Mouse (Mus musculus) myocyte (in vitro differentiated cells): ENCODE results near the gene Wdr46. TPM values are rescaled to one million over a fixed set of nuclear protein-coding genes. Genes with fewer than 3 reads are reported as not detected.

ENCODE experiments used
- H3K27me3 ChIP-seq: one replicate; pipeline ENCODE4 v1.6.1; 2011; ENCODE audit not compliant: control insufficient read depth, insufficient read depth, insufficient read length
- H3K36me3 ChIP-seq: one replicate; pipeline ENCODE4 v1.6.1; 2011; ENCODE audit not compliant: control insufficient read depth, insufficient read depth
- H3K4me2 ChIP-seq: one replicate; pipeline ENCODE4 v1.6.1; 2011; ENCODE audit warnings: low read depth, control low read depth
- H3K4me3 ChIP-seq: one replicate; pipeline ENCODE4 v1.5.1; 2011; ENCODE audit warnings: mild to moderate bottlenecking, control low read depth, moderate library complexity
- H3K79me2 ChIP-seq: one replicate; pipeline ENCODE4 v1.6.1; 2011; ENCODE audit not compliant: control insufficient read depth, insufficient read depth
- H3ac ChIP-seq: one replicate; pipeline ENCODE4 v1.6.1; 2011; ENCODE audit not compliant: control insufficient read depth, insufficient read length
- CEBPB ChIP-seq: IDR thresholded peaks from 2 replicates; pipeline ENCODE4 v1.6.1; 2011; ENCODE audit warnings: mild to moderate bottlenecking, moderate library complexity; ENCODE audit not compliant: poor library complexity, insufficient read depth, severe bottlenecking
- E2F4 ChIP-seq: IDR thresholded peaks from one replicate; pipeline ENCODE4 v1.6.1; 2011; ENCODE audit warnings: mild to moderate bottlenecking, control low read depth, moderate library complexity; ENCODE audit not compliant: insufficient read depth
- MAX ChIP-seq: IDR thresholded peaks from one replicate; pipeline ENCODE4 v1.6.1; 2011; ENCODE audit warnings: low read depth, mild to moderate bottlenecking, control low read depth
- MYOD1 ChIP-seq, 3 experiments: IDR thresholded peaks; one replicate each; pipeline ENCODE4 v1.6.1; 2011; ENCODE audit warnings: control low read depth in 2 of 3, low read depth in 2 of 3, mild to moderate bottlenecking in 2 of 3, moderate library complexity in 1 of 3; ENCODE audit not compliant: insufficient read length in 2 of 3, control insufficient read depth in 1 of 3
- MYOG ChIP-seq, 3 experiments: IDR thresholded peaks; one replicate each; pipeline ENCODE4 v1.6.1; 2011; ENCODE audit warnings: control low read depth in 2 of 3, low read depth in 2 of 3, mild to moderate bottlenecking in 2 of 3; ENCODE audit not compliant: insufficient read length in 2 of 3, control insufficient read depth in 1 of 3, insufficient read depth in 1 of 3
- POLR2A ChIP-seq: IDR thresholded peaks from one replicate; pipeline ENCODE4 v1.6.1; 2011; ENCODE audit warnings: low read depth, mild to moderate bottlenecking, control low read depth, moderate library complexity; ENCODE audit not compliant: insufficient read length
- POLR2AphosphoS2 ChIP-seq: IDR thresholded peaks from one replicate; pipeline ENCODE4 v1.6.1; 2011; ENCODE audit warnings: low read depth, control low read depth; ENCODE audit not compliant: insufficient read length
- REST ChIP-seq: IDR thresholded peaks from one replicate; pipeline ENCODE4 v1.6.1; 2011; ENCODE audit warnings: mild to moderate bottlenecking, control low read depth, moderate library complexity; ENCODE audit not compliant: insufficient read depth, insufficient read length
- SRF ChIP-seq: IDR thresholded peaks from one replicate; pipeline ENCODE4 v1.6.1; 2011; ENCODE audit warnings: low read depth; ENCODE audit not compliant: control insufficient read depth, insufficient read length
- TCF12 ChIP-seq: IDR thresholded peaks from one replicate; pipeline ENCODE4 v1.6.1; 2011; ENCODE audit warnings: mild to moderate bottlenecking, control low read depth; ENCODE audit not compliant: poor library complexity, insufficient read depth, severe bottlenecking
- TCF3 ChIP-seq: IDR thresholded peaks from one replicate; pipeline ENCODE4 v1.6.1; 2011; ENCODE audit warnings: low read depth, control low read depth; ENCODE audit not compliant: insufficient read length
- USF1 ChIP-seq: IDR thresholded peaks from one replicate; pipeline ENCODE4 v1.6.1; 2011; ENCODE audit warnings: low read depth, mild to moderate bottlenecking, control low read depth, moderate library complexity
- polyA plus RNA-seq: library from polyadenylated mRNA; unstranded; fragments of >200 nt; fragmentation: generic; extraction: Trizol; gene quantifications from one replicate; pipeline ENCODE4 v1.2.1, GENCODE M21; 2012; ENCODE audit warnings: missing spikeins

Gene Wdr46
- polyA plus RNA-seq, 1 experiment, result 25.9 TPM

DNA sequence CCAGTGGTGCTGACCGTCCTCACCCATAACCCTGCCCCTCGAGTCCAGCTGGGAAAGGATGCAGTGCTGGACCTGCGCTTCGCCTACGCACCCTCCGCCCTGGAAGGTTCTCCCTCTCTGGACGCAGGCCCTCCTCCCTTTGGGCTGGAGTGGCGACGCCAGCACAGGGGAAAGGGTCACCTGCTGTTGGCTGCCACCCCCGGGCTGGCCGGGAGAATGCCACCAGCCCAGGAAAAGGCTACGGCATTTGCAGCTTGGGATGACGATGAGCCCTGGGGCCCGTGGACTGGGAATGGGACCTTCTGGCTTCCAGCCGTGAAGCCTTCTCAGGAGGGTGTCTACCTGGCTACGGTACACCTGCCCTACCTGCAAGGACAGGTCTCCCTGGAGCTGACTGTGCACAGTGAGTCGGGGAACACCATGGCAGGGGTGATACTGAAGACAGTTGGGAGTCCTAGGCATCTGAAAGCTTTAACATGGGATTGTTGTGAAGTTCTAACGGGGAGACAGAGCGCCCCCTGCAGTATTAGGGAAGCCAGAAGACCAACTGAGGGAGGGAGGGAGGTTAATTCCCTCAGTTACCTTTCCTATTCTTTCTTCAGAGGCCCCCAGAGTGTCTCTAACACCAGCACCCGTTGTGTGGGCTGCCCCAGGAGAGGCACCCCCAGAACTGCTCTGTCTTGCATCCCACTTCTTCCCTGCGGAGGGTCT is 14.9 kb upstream of the Wdr46 start:
- Histone ChIP-seq H3K4me2 (no peak overlapping the region), H3K27me3 (no peaks in the 10 kb centered on the region), H3K4me3 (no peak overlapping the region), H3K36me3 (peaks cover 4% of the 10 kb centered on the region), H3ac (no peak overlapping the region), H3K79me2 (peaks cover 16% of the 10 kb centered on the region)
- no peak for TF ChIP-seq MYOD1 (IDR thresholded peaks at IDR 0.05; ENCODE audit: control insufficient read depth in 1 of 3, insufficient read length in 2 of 3, low read depth in 2 of 3)
- TF ChIP-seq REST, result no peak
- no peak for TF ChIP-seq SRF
- TF ChIP-seq POLR2AphosphoS2, result peak; percentile 3

- Histone ChIP-seq H3K36me3 (peaks cover 4% of the 10 kb centered on the region), H3K79me2 (peaks cover 16% of the 10 kb centered on the region), H3K4me2 (no peak overlapping the region), H3K4me3 (no peak overlapping the region), H3K27me3 (no peaks in the 10 kb centered on the region), H3ac (no peak overlapping the region)
- TF ChIP-seq MYOD1 (IDR thresholded peaks at IDR 0.05; ENCODE audit: control insufficient read depth in 1 of 3, insufficient read length in 2 of 3, low read depth in 2 of 3) (no peak), USF1 (no peak), TCF3 (no peak), SRF (no peak), MAX (no peak), CEBPB (no peak), POLR2A (no peak), MYOG (IDR thresholded peaks at IDR 0.05; ENCODE audit: control insufficient read depth in 1 of 3, insufficient read depth in 1 of 3, insufficient read length in 2 of 3, low read depth in 2 of 3) (no peak), REST (no peak), POLR2AphosphoS2 (no peak), E2F4 (no peak), TCF12 (no peak)
Observed at GRCm38 (mm10) chr17:33926207-33926932, 14.1 kb upstream of the Wdr46 start.

- peak overlapping the region; percentile 85 for H3K4me2 ChIP-seq
- H3ac ChIP-seq, result peak overlapping the region; percentile 26
- peak overlapping the region; percentile 82 for H3K4me3 ChIP-seq
- H3K27me3 ChIP-seq, result no peaks in the 10 kb centered on the region
- no peak for TF ChIP-seq TCF3
- no peak for TF ChIP-seq POLR2A
- no peak for TF ChIP-seq REST
- TF ChIP-seq POLR2AphosphoS2, result no peak
- no peak for TF ChIP-seq TCF12
- TF ChIP-seq E2F4, result no peak
- TF ChIP-seq MAX, result no peak
- no peak for TF ChIP-seq CEBPB
- no peak for TF ChIP-seq SRF
- no peaks in the 10 kb centered on the region for H3K36me3 ChIP-seq
- H3K79me2 ChIP-seq, result peaks cover 16% of the 10 kb centered on the region
Observed at GRCm38 (mm10) chr17:33928251-33928947, 12.1 kb upstream of the Wdr46 start.

DNA sequence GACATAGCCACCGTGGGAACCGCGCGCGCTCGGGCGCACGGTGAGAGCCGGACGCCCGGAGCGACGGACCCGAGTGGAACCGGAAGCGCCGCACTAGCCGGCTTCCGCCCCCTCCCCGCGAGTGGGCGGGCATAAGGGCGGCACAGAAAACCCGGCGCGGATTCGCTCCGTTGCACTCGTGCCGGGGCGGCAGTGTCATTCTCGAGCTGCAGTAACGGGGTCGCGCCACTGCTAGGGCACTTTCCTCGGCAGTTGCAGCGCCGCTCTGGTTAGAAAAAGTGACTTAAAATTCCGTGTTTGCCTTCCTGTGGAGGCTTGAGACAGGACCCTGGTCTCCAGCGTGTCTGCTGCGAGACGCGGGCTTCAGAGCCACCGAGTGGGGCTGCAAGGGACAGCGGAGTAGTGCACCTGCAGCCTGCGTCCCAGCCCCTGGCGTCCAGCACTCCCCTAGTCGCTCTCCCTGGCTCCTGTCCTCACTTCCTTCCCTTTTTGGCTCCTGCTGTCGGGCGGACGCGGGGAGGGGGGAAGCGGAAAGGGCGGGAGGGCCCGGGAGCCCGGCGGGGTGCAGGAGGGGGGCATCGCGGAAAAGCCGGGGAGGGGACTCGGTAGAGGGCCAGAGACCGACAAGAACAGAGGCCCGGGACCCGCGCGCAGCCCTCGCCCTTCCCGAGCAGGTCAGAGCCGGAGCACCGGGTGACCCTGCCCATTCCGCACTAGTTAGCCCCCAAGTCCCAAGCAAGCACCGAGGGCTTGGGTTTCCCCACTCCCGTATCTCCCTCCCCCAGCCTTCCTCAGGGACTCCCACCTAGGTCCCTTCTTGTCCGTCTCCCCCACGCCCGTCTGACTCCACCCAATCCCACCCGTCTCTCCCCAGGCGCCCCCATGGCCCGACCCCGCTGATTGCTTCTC is 10.8 kb upstream of the Wdr46 start, which contains the start of gene Rgl2:
TSS of gene Rgl2 (plus strand) at position 173 of the 909 bp plus-strand sequence.
- peak within 1 kb of the TSS; percentile 82 for H3K4me3 ChIP-seq
- peaks cover 16% of the 10 kb centered on the region for H3K79me2 ChIP-seq
- peak within 1 kb of the TSS; percentile 26 for H3ac ChIP-seq
- H3K27me3 ChIP-seq, result no peaks in the 10 kb centered on the region
- peak within 1 kb of the TSS; percentile 91 for H3K4me2 ChIP-seq
- TF ChIP-seq REST (no peak), TCF12 (no peak), POLR2A (peak; percentile 64), USF1 (no peak), MAX (no peak), MYOG (IDR thresholded peaks at IDR 0.05; ENCODE audit: control insufficient read depth in 1 of 3, insufficient read depth in 1 of 3, insufficient read length in 2 of 3, low read depth in 2 of 3) (peak in 1 of 3 experiments; percentile 46), POLR2AphosphoS2 (peak; percentile 85), CEBPB (no peak), E2F4 (no peak), TCF3 (no peak), MYOD1 (IDR thresholded peaks at IDR 0.05; ENCODE audit: control insufficient read depth in 1 of 3, insufficient read length in 2 of 3, low read depth in 2 of 3) (no peak), SRF (peak; percentile 68)
- H3K36me3 ChIP-seq, result no peaks in the 10 kb centered on the region
